Mouse (Mus musculus): ENCODE measurements around the gene Tdpoz5. TPM values are rescaled to one million over a fixed set of nuclear protein-coding genes. Genes with fewer than 3 reads are reported as not detected.
"Not testable (repeated sequence)": the region's sequence is repeated elsewhere in the genome, so short reads cannot be mapped to it uniquely, and the experiment has no call there.

Gene Tdpoz5
- not detected for total RNA-seq (2021)
- long read RNA-seq, experiment 1, result 0 reads
- long read RNA-seq, experiment 2, result 0 reads

GRCm38 (mm10) chr3:93961214-93961613 is at the start of gene Tdpoz5:
TSS of gene Tdpoz5 (minus strand) at chr3:93961314.
- DNase-seq, result not testable (repeated sequence)

- not testable (repeated sequence) for DNase-seq
Observed at GRCm38 (mm10) chr3:93968938-93969337, 7.8 kb upstream of the Tdpoz5 start.

- not testable (repeated sequence) for DNase-seq
Observed at GRCm38 (mm10) chr3:93943443-93943842, 17.7 kb downstream of the Tdpoz5 start, which contains the start of gene Gm9117. TSS of gene Gm9117 (minus strand) at chr3:93943543.

DNA sequence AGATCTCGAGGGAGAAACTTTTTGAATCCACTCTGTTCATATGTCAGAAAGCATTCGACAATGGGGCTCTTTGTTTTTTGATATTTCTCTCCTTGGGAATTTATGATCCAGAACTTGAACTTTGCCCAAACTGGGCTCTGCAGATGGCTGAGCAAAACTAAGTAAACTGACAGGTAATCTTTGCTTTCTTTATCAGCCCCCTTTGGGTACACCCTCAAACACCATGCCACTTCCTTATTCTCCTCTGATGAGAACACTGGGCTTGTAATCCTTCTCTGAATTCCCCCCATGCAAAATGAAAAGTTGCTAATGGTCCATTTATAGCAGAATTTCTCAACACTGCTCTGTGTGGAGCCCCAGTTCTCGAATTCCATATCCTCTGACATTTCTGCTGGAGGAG is 22.7 kb downstream of the Tdpoz5 start:
- DNase-seq, result not testable (repeated sequence)

Other genes starting within 250 kb of the Tdpoz5 start
- not detected for gene Gm5773, start 188.3 kb downstream of the Tdpoz5 start, total RNA-seq (2021)
- gene Tdpoz4, start 164.9 kb downstream of the Tdpoz5 start, total RNA-seq (2021), result not detected
- not detected for gene Tdpoz3, start 135.3 kb downstream of the Tdpoz5 start, total RNA-seq (2021)
- not detected for gene Gm9117, start 17.8 kb downstream of the Tdpoz5 start, total RNA-seq (2021)
- not detected for gene Gm9125, start 93.6 kb upstream of the Tdpoz5 start, total RNA-seq (2021)
- not detected for gene Gm10697, start 111.3 kb upstream of the Tdpoz5 start, total RNA-seq (2021)
- gene Gm10696, start 216.9 kb upstream of the Tdpoz5 start, total RNA-seq (2021), result not detected
- gene Gm5286, start 235.4 kb upstream of the Tdpoz5 start, total RNA-seq (2021), result not detected

Measured in adrenal gland, postnatal 10 days (tissue).